In the genomic region with DNA sequence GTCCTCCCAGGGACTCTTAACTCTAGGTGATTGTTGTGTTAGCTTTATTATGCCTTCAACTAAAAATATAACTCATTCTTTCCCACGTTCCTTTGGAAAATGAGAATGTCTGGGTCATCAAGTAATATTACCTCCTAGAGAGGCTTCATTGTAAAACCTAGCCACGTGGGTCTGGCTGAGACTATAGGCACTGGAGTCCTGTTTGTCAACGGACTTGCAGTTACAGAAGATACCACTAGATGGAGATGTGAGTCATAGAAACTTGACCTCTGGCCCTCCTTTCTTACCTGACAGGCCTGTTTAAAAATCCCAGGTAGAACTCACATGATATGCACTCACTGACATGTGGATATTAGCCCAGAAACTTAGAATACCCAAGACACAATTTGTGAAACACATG, we compare ENCODE assay signal across 8 mouse cellular contexts.
DNase-seq lines count a peak whose midpoint lies in the region; ATAC-seq and TF ChIP-seq lines count a peak whose summit lies in the region.

No protein-coding gene starts in this region.

- H3K4me3 ChIP-seq in hindbrain, postnatal 0 days (ENCODE audit: low read length), result no peak overlapping the region
- H3K4me3 ChIP-seq in hindbrain, embryonic 12.5 days, result no peak overlapping the region
- H3K4me3 ChIP-seq in E14TG2a.4 (replicated peaks; ENCODE audit: low read length), result no peak overlapping the region

- 10% methylated on average over 3 of the region's 3 CpGs for WGBS in hindbrain, postnatal 0 days
- 3% methylated on average over 3 of the region's 3 CpGs for WGBS in hindbrain, embryonic 12.5 days

- DNase-seq in hindbrain, postnatal 0 days (ENCODE audit: low spot score), result peak; percentile 43
- DNase-seq in c-Kit-positive CD71-positive TER-119-negative erythroid progenitor cells, embryonic 14.5 days (ENCODE audit: low read depth), result peak; percentile 51
- DNase-seq in lung, postnatal 25 days (ENCODE audit: low spot score), result peak; percentile 54
- no peak for DNase-seq in left cerebral cortex, adult 18-20 months (ENCODE audit: low spot score in 2 of 2)
- DNase-seq in kidney, postnatal 10 days, result no peak
- DNase-seq in layer of hippocampus, postnatal 25 days (ENCODE audit: extremely low spot score in 1 of 2, low spot score in 1 of 2), result no peak

- TF ChIP-seq CTCF in hindbrain, postnatal 0 days (IDR thresholded peaks at IDR 0.05; ENCODE audit: low read depth), result peak; percentile 65
- TF ChIP-seq CTCF in E14TG2a.4 (conservative IDR thresholded peaks at IDR 0.05; ENCODE audit: low read length), result peak; percentile 84

- no peak overlapping the region for H3K9ac ChIP-seq in hindbrain, postnatal 0 days (replicated peaks; ENCODE audit: low read length)
- no peak overlapping the region for H3K9ac ChIP-seq in hindbrain, embryonic 12.5 days

- no peaks in the 10 kb centered on the region for H3K27me3 ChIP-seq in hindbrain, postnatal 0 days (ENCODE audit: insufficient read depth, low read length)
- no peaks in the 10 kb centered on the region for H3K27me3 ChIP-seq in hindbrain, embryonic 12.5 days
- H3K27me3 ChIP-seq in E14TG2a.4 (ENCODE audit: insufficient read depth, low read length), result peaks cover 12% of the 10 kb centered on the region; the same call in 1 of the 2 replicates

- H3K9me3 ChIP-seq in hindbrain, postnatal 0 days (ENCODE audit: low read length), result 0 out of 2 replicates have a peak, but pooled peaks cover 3% of the 10 kb centered on the region
- H3K9me3 ChIP-seq in hindbrain, embryonic 12.5 days (replicated peaks), result no peaks in the 10 kb centered on the region
- H3K9me3 ChIP-seq in E14TG2a.4 (ENCODE audit: low read length), result no peaks in the 10 kb centered on the region

- no peaks in the 10 kb centered on the region for H3K36me3 ChIP-seq in hindbrain, postnatal 0 days (ENCODE audit: insufficient read depth, low read length)
- H3K36me3 ChIP-seq in hindbrain, embryonic 12.5 days, result no peaks in the 10 kb centered on the region
- no peaks in the 10 kb centered on the region for H3K36me3 ChIP-seq in E14TG2a.4 (ENCODE audit: insufficient read depth, low read length)

- no peaks in the 10 kb centered on the region for H3K4me1 ChIP-seq in hindbrain, postnatal 0 days (ENCODE audit: insufficient read depth, low read length)
- no peaks in the 10 kb centered on the region for H3K4me1 ChIP-seq in hindbrain, embryonic 12.5 days
- 0 out of 2 replicates have a peak, but pooled peaks cover 3% of the 10 kb centered on the region for H3K4me1 ChIP-seq in E14TG2a.4 (replicated peaks; ENCODE audit: low read depth, low read length)

- no peak overlapping the region for H3K4me2 ChIP-seq in hindbrain, postnatal 0 days (ENCODE audit: low read depth, low read length)
- no peak overlapping the region for H3K4me2 ChIP-seq in hindbrain, embryonic 12.5 days (replicated peaks)

- no peak overlapping the region for H3K27ac ChIP-seq in hindbrain, postnatal 0 days
- no peak overlapping the region for H3K27ac ChIP-seq in hindbrain, embryonic 12.5 days

- no peak for ATAC-seq in hindbrain, postnatal 0 days
- ATAC-seq in hindbrain, embryonic 12.5 days (ENCODE audit: low FRiP score), result no peak

Comparison
In these comparisons a context has a peak if more than half of its experiments do, and no peak if none do; other contexts are left out.
1. DNase-seq: peak in hindbrain, postnatal 0 days (single experiment), c-Kit-positive CD71-positive TER-119-negative erythroid progenitor cells, embryonic 14.5 days (single experiment) and lung, postnatal 25 days (single experiment); none in left cerebral cortex, adult 18-20 months (0 of 2), kidney, postnatal 10 days (single experiment) and layer of hippocampus, postnatal 25 days (0 of 2).